Mouse (Mus musculus) common myeloid progenitor, adult 5-6 weeks (primary cell): Measurements from ENCODE around the gene Gm6525. TPM values are rescaled to one million over a fixed set of nuclear protein-coding genes. Genes with fewer than 3 reads are reported as not detected.

Experiments used
- ATAC-seq: replicated peaks from 2 replicates; pipeline ENCODE4 v1.8.0; 2016; ENCODE audit warnings: low read depth, mild to moderate bottlenecking, moderate TSS enrichment, inconsistent platforms; ENCODE audit not compliant: poor library complexity, severe bottlenecking
- total RNA-seq: library from RNA; stranded (forward); fragments of 200-1000, 187-1606 nt; gene quantifications from 2 replicates; pipeline ENCODE4 v1.2.3, GENCODE M21; 2017

Gene Gm6525
- total RNA-seq, 1 experiment from 2014 or later = not detected

DNA sequence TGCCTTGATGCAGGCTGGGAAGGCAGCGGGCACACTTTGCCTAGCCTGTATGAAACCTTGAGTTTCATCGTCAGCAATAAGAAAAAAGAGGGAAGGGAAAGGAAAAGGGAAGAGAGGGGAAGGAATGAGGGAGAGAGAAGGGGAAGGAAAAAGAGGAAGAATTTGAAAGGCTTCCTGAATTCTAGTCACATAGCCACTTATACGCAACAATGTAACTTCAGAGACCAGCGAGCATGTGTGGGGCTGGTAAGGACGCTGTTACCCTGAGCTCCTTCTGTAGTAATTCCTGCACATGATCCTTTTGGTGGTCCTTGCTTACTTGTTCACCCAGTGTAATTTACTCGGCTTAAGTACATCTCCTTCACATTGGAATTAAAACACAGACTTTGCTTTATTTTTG lies 5.0 kb upstream of the Gm6525 start:
- no peak for ATAC-seq

DNA sequence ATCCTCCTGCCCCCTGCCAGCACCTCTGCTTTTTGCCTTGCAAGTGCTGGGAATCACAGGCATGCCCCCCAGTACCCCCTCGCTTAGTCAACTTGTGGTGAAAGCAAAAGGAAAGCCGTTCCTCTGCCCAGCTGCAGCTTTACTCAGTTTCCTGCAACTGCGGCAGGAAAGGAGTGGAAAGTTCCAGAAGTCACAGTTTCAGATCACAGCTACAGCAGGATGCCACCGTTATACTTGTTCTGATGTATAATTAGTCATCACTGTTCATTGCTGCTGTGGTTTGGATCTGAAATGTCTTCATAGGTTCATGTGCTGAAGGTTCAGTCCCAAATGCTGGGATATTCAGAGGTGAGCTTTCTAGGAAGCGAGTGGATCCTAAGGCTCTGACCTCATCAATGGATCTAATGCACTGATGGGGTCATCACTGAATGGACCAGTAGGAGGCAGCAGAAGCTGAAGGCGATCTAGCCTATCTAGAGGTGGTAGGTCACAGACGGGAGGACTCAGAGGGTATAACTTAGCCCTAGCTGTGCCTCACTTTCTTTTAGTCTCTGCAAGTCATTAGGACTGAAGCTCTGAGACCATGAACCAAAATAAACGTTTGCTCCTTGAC lies 4.4 kb upstream of the Gm6525 start:
- ATAC-seq = no peak

GRCm38 (mm10) chr3:84172406-84172805 lies 1.5 kb upstream of the Gm6525 start:
- ATAC-seq = no peak

GRCm38 (mm10) chr3:84175337-84176315 lies 1.7 kb downstream of the Gm6525 start:
- peak; percentile 99 for ATAC-seq

- ATAC-seq = no peak
Measured at GRCm38 (mm10) chr3:84177834-84178233, 3.9 kb downstream of the Gm6525 start.

DNA sequence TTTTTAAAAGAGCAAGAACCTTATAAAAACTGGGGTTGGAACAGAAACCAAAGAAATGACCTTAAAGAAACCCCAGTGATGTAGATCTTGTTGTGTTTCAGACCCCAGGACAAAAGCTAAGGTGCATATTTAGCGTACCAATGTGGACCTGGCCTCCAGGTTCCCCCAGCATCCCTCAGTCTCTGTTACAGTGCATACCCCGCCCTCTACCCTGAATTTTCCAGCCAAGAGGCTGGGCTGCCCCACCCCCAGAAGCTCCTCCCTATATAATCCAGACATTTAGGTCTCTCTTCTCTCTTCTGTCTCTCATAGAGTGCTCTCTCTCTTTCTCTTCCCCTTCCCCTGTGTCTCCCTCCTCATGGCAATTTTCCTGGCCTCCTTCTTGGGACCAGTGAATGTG lies 6.4 kb downstream of the Gm6525 start:
- no peak for ATAC-seq

- ATAC-seq = no peak
Measured at GRCm38 (mm10) chr3:84181102-84181501, 7.2 kb downstream of the Gm6525 start.

GRCm38 (mm10) chr3:84181717-84182116 lies 7.8 kb downstream of the Gm6525 start:
- no peak for ATAC-seq

GRCm38 (mm10) chr3:84189629-84190173 lies 15.8 kb downstream of the Gm6525 start:
- ATAC-seq = 0 out of 2 replicates have a peak, but pooled peaks have one; percentile 18

- ATAC-seq = peak; percentile 62
Measured at GRCm38 (mm10) chr3:84190513-84191061, 16.7 kb downstream of the Gm6525 start.

DNA sequence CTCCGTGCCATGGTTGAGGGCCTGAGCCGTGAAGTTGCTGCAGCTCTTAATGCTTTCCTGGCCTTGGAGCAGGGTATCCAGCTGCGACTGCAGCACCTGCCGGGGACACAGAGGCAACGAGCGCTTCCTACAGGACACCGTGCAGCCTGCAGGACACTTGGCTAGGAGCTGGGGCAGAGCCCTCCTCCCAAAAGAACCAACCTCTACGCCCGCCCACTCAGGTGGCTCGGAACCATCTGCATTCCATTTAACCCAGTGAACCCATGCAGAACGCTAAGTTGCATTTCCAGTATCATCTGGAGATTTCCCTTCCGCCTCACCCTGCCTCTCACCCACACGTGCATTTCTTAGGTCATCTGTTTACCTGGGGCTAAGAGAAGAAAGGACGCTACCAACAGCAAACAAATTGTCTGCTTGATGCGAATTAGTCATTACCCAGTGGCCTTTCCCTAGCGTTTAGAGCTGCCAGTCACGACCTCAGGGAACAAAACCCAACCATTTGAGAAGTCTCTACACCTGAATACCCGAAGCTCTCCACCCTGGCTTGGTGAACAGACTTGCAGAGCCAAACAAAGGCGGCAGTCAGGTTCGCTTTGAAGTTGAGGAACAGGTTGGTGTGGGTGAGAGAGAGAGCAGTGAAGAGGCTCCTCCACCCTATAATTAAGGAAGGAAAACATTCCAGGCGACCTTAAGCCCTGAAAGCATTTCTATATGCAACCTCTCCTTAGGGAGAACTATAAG lies 17.4 kb downstream of the Gm6525 start:
- ATAC-seq = no peak

DNA sequence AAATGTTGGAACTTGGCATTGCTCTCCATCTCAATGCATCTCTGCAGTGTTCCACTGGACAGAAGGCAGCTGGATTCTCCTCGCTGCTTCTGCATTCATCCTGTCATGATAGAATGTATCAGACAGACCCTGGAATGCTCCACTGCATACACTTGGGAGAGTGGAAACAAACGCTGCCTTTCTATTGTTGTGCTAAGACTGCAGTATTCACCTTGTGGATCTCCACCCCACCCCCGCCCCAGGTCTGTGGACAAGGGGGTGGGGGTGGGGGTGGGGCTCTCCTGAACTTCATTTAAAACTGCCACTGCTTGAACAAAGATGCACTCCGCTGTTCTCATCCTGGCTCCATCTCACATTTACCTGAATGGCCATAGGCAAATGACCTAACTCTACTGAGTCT lies 20.0 kb downstream of the Gm6525 start:
- ATAC-seq = no peak

DNA sequence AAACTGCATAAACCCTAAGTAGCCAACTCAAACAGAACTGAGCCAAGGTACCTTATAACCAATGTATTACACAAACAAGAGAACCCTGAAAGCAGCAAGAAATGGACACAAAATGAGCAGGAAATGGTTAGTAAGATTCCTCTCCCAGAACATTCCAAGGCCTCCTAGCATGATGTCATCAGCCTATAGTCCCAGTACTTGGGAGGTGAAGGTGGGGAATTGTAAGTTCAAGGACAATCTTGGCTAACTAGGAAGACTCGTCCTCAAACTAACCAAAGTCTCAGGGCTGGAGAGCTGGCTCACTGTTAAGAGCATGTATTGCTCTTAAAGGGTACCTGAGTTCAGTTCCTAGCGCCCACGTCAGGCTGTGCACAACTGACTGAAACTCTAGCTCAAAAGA lies 24.3 kb downstream of the Gm6525 start:
- ATAC-seq = no peak

- ATAC-seq = no peak
Measured at GRCm38 (mm10) chr3:84199516-84199915, 25.6 kb downstream of the Gm6525 start.

GRCm38 (mm10) chr3:84200559-84201420 lies 26.9 kb downstream of the Gm6525 start:
- ATAC-seq = no peak

- ATAC-seq = no peak
Measured at GRCm38 (mm10) chr3:84204640-84205039, 30.7 kb downstream of the Gm6525 start.

- no peak for ATAC-seq
Measured at GRCm38 (mm10) chr3:84205650-84206049, 31.7 kb downstream of the Gm6525 start.

DNA sequence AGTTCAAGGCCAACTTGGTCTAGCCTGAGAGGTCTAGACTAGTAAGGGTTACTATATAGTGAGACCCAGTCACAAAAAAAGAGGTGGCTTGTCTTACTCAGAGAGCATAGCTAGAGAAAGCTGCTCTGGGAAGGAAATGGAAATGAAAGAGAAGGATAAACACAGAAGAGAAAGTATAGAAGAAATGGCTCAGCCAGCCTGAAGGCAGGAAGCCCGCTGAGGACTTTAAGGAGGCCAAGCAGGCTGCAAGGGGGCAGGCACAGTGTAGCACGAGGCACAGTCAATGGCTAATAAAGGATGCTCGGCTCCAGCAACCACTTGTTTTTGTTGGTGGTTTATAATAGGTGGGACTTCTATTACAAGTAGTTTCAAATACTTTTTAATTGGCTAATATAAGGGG lies 32.2 kb downstream of the Gm6525 start:
- ATAC-seq = no peak

GRCm38 (mm10) chr3:84207366-84207765 lies 33.5 kb downstream of the Gm6525 start:
- no peak for ATAC-seq
